Mouse (Mus musculus) mouse embryonic stem cell (cell line): ENCODE results near the gene Ahcyl1.

Experiments used
- in situ Hi-C, 2 experiments: fragments of 300-500 bp; cut with MboI; formaldehyde crosslinking; loops; 1 replicate in 1 of 2; 3 replicates in 1 of 2; pipeline ENCODE4 v1.14.3; 2019 to 2020; ENCODE audit warnings: low sequenced_read_pairs in 2 of 2, low pct_unique_long_range_greater_than_20kb in 1 of 2, mixed read lengths in 1 of 2; ENCODE audit not compliant: unreplicated experiment in 1 of 2

The Ahcyl1 gene

DNA sequence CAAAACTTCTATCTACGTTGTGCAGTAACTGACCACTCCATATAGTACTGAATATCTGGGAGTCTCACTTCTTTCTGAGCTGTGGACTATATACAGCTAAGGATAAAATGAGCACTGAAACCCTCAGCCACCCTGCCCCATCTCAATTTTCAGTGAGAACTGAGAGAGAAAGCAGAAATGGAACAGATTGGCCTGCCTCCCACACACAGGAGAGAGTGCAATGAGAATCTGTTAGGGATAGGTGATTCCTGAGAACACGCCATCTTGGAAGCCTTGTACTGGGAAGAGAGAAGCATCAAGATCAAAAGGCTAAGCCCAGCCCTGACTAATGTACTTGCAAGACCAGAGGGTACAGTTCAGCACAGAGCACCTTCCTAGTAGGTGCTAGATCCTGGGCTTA, 67.8 kb downstream of the Ahcyl1 start:
- in situ Hi-C loops = no loop called here

- in situ Hi-C loops = no loop called here
Measured at GRCm38 (mm10) chr3:107627641-107628040, 68.7 kb downstream of the Ahcyl1 start.

GRCm38 (mm10) chr3:107626751-107627150, 69.6 kb downstream of the Ahcyl1 start:
- in situ Hi-C loops = no loop called here

- in situ Hi-C loops = no loop called here
Measured at GRCm38 (mm10) chr3:107625536-107625935, 70.8 kb downstream of the Ahcyl1 start.

DNA sequence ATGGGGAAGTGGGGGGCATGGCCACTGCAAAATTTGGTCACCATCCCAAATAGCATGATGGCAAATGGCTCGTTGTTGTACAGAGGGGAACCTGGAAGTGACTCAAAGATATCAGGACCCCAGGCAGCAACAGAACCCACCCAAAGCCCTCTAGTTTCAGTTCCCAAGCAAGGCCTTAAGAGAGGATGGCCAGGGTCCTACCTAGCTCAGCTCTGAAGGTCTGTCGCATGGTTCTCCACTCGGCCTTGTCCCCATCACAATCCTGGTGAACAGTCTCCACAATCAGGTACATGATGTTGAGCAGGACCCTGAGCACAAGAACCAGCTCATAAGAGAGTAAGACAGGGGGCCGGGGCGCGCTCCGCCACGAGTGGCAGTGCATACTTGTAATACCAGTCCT, 71.9 kb downstream of the Ahcyl1 start:
- in situ Hi-C loops = no loop called here

DNA sequence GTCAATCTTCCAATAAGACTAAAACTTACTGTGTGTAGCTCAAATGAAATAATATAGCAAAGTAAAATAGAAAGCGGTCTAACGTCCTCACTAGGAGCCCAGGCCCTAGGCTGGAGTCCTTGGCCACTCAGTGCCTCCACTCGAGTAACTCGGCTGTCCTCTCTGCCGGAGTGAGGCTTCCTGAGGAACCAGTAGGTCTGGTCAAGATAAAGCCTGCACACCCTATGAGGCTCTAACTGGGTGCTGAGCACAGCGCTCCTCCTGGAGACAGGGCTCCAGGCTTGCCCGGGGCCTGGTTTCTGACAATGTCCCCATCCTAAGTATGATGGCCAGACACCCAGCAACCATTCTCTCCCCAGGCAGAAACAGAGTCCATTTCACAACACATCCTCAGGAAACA, 73.8 kb downstream of the Ahcyl1 start:
- in situ Hi-C loops = no loop called here

DNA sequence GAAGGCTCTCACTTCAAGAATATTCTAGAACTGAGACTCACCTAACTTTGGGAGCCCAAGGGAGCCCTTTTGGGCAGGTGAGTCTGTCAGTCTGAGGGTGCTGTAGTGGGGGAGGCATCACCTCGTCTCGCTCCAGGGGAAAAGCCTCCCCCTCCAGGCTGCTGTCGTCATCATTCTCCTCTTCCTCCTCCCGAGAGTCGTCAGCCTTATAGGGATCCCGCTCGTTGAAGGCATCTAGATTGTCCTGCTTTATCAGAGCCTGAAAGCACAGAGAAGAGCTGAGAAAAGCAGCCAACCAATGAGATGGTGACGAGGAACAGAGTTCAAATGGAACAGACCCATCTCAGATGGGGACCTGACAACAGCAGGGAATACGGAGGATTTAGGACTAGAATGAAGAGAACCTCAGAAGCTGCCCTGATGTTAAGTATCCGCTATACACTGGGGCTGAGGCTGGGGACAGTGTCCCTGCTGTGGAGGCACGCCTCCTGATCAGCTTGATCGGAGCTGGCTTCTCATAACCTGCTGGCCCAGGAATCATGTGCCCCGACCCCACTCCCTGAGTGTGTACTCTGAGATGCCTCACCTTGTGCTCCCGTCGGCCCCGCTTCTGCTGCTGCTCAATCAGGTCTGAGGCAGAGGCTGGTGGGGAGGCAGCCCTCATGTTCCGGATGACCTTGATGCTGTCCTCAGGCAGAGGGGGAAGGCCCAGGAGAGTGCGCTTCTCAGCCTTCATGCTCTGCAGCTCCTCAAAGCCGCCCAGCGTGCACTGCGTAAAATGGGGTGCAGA, 74.9 kb downstream of the Ahcyl1 start:
- in situ Hi-C loops = no loop called here

GRCm38 (mm10) chr3:107619911-107620310, 76.4 kb downstream of the Ahcyl1 start:
- in situ Hi-C loops = no loop called here

DNA sequence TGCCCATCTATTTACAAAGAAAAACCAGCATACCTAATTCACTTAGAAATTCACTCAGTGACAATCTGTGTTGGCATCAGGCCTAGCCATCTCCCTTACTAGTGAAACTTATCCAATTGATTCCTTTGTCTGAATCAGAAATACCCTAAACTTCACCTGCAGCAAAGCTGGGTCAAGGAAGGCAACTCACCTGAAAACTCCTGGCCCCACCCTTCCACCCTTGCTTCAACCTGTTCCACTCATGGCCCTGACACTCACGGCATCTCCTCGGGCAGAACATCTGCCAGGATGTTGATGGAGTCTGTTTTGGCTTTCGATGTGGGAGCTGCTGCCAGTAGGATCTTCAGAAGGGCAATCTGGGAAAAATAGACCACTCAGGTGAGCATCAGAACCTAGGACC, 78.6 kb downstream of the Ahcyl1 start:
- in situ Hi-C loops = no loop called here
